Mouse (Mus musculus) liver, embryonic 14.5 days (tissue): ENCODE measurements around the gene Hk1. TPM values are rescaled to one million over a fixed set of nuclear protein-coding genes. Genes with fewer than 3 reads are reported as not detected.
A peak's percentile ranks its signal among the peaks of the same experiment; 100 is the strongest.

Experiments used
- ATAC-seq: fragments of 200-750 bp; cut with Nextera tagmentation; 2 replicates; pipeline ENCODE4 v1.8.0; 2017; ENCODE audit warnings: moderate number of reproducible peaks, mild to moderate bottlenecking, moderate library complexity; ENCODE audit not compliant: insufficient read depth
- DNase-seq, 3 experiments: peaks; one replicate each; pipeline ENCODE4 v3.0.0-alpha.2; 2012 to 2013; ENCODE audit warnings: low read depth in 3 of 3, low spot score in 3 of 3
- H3K27ac ChIP-seq: fragments of 300-500 bp; sonication (generic); 2 replicates; pipeline ENCODE4 v1.5.1; 2014; ENCODE audit warnings: moderate library complexity, mild to moderate bottlenecking, control low read depth, inconsistent platforms
- H3K27me3 ChIP-seq: fragments of 300-500 bp; sonication (generic); 2 replicates; pipeline ENCODE4 v1.6.1; 2014; ENCODE audit warnings: mild to moderate bottlenecking, low read length, moderate library complexity; ENCODE audit not compliant: control insufficient read depth, insufficient read depth
- H3K36me3 ChIP-seq: fragments of 300-500 bp; sonication (generic); replicated peaks from 2 replicates; pipeline ENCODE4 v1.6.1; 2014; ENCODE audit warnings: low read depth; ENCODE audit not compliant: control insufficient read depth, insufficient read depth
- H3K4me1 ChIP-seq, 2 experiments: fragments of 200-500 bp in 1 of 2; fragments of 300-500 bp in 1 of 2; sonication (generic) in 1 of 2; replicated peaks; 2 replicates each; pipeline ENCODE4 v1.6.1; 2012 to 2014; ENCODE audit warnings: antibody characterized with exemption in 1 of 2, inconsistent platforms in 1 of 2, low read length in 1 of 2; ENCODE audit not compliant: control insufficient read depth in 2 of 2, insufficient read depth in 2 of 2
- H3K4me2 ChIP-seq: fragments of 300-500 bp; sonication (generic); 2 replicates; pipeline ENCODE4 v1.6.1; 2014; ENCODE audit warnings: low read depth, mild to moderate bottlenecking, control low read depth, moderate library complexity
- H3K4me3 ChIP-seq, 2 experiments: fragments of 200-500 bp in 1 of 2; fragments of 300-500 bp in 1 of 2; sonication (generic) in 1 of 2; 2 replicates each; pipeline ENCODE4 v1.5.1; 2012 to 2014; ENCODE audit warnings: low read depth in 2 of 2, low read length in 2 of 2, mild to moderate bottlenecking in 2 of 2, control low read depth in 1 of 2, inconsistent platforms in 1 of 2, moderate library complexity in 1 of 2; ENCODE audit not compliant: insufficient read depth in 1 of 2
- H3K9ac ChIP-seq: fragments of 300-500 bp; sonication (generic); replicated peaks from 2 replicates; pipeline ENCODE4 v1.6.1; 2014; ENCODE audit warnings: mild to moderate bottlenecking, control low read depth, moderate library complexity
- H3K9me3 ChIP-seq: fragments of 300-500 bp; sonication (generic); 2 replicates; pipeline ENCODE4 v1.6.1; 2016; ENCODE audit warnings: low read length, mixed read lengths; ENCODE audit not compliant: control insufficient read depth
- CTCF ChIP-seq: IDR thresholded peaks from 2 replicates; pipeline ENCODE4 v1.5.1; 2016; ENCODE audit warnings: antibody characterized with exemption, low read depth, control low read depth
- EP300 ChIP-seq: IDR thresholded peaks from 2 replicates; pipeline ENCODE4 v1.6.1; 2016; ENCODE audit warnings: antibody characterized with exemption, low read depth
- WGBS: fragments of 180-500 bp; shearing (Covaris S2); extraction: QIAGEN DNeasy Blood & Tissue Kit; methylation state at CpG from one replicate; pipeline ENCODE4 v1.1.7; 2014; ENCODE audit not compliant: insufficient replicate concordance; 5-methylcytosine and 5-hydroxymethylcytosine counted together
- polyA plus RNA-seq, 2 experiments: library from polyadenylated mRNA; depleted of rRNA in 1 of 2; stranded (reverse) in 1 of 2; unstranded in 1 of 2; fragments of >200 nt; fragmentation: Nextera tagmentation in 1 of 2; extraction: Ambion mirVana in 1 of 2; gene quantifications; 2 replicates each; pipeline versions ENCODE4 v1.2.1 to v1.2.3; 2012 to 2014

The Hk1 gene
- polyA plus RNA-seq, 2 experiments = 54.2 to 56.1 TPM

DNA sequence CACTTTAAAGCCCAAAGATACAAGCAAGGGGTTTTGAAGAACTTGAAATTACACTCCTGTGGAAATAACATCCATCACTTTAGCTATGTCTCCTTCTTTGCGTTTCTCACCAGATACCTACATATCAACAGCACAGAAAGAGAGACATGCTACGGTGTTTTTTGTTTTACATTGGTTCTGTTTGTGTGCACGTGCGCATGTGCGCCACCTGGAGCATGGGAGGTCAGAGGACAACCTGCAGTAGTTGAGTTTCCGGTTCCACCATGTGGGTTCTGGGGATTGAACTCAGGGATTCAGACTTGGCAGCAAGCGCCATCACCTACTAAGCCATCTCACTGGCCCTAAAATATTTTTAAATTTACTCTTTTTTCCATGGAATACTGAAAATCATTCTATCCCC, 20.9 kb downstream of the Hk1 start:
- H3K4me3 ChIP-seq = no peak overlapping the region
- H3K9ac ChIP-seq = no peak overlapping the region
- WGBS = 69% methylated on average over 7 of the region's 7 CpGs
- no peaks in the 10 kb centered on the region for H3K9me3 ChIP-seq
- no peaks in the 10 kb centered on the region for H3K36me3 ChIP-seq
- no peaks in the 10 kb centered on the region; a peak in 1 of 4 replicates for H3K4me1 ChIP-seq
- H3K27me3 ChIP-seq = no peaks in the 10 kb centered on the region
- ATAC-seq = no peak
- H3K4me2 ChIP-seq = no peak overlapping the region
- TF ChIP-seq CTCF (peak; percentile 76), EP300 (no peak)
- DNase-seq = no peak
- no peak overlapping the region for H3K27ac ChIP-seq

DNA sequence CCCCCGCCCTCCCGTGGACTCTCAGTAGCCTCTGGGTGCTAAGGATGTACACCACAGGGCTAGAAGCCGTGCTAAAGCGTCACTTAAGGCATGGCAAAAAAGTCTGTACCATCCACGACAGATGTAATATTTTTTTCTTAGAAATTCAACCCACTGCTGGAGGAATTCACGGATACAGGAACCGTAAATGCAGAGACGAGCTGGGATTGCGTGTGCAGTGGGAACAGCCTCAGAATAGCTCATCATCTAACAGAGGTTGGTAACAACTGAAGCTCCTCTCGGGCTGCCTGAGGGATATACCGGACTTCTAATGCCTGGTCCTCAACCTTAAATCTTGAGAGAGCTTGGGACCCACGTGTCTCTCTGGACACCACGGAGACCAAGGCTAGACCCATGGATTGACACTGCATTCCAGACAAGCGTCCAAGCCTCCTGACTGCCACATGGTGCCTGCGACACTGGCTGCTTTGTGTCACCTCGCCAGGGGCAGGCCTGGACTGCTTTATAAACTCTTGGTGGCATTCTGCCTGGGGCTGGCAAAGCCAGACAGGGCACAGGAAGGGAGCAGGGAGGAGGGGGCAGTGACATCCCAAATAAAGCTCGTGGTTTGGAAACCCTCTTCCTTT, 23.5 kb downstream of the Hk1 start:
- H3K27me3 ChIP-seq = no peaks in the 10 kb centered on the region
- no peak overlapping the region for H3K4me2 ChIP-seq
- TF ChIP-seq CTCF (no peak), EP300 (no peak)
- no peak overlapping the region for H3K27ac ChIP-seq
- H3K9me3 ChIP-seq = no peaks in the 10 kb centered on the region
- no peak for DNase-seq
- no peaks in the 10 kb centered on the region; a peak in 1 of 4 replicates for H3K4me1 ChIP-seq
- no peak for ATAC-seq
- H3K9ac ChIP-seq = no peak overlapping the region
- no peaks in the 10 kb centered on the region for H3K36me3 ChIP-seq
- 74% methylated on average over 17 of the region's 17 CpGs for WGBS
- H3K4me3 ChIP-seq = no peak overlapping the region

DNA sequence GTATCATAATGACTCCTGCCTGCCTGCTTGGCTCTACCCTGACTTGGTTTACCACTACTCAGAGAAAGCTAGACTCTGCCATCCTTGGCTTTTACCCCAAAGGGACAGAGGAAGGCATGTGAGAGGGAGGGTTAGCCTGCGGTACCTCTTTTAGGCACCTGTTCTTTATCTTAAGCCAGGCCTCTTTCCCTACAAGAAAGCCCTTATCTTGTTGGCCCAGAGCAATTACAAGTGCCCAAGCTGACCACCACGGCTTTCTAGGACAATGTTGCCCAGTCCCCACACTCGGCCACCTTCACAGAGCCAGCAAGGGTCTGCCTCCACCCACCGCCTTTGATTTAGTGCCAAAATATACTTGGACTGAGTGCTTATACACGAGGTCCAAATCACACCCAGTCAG, 34.6 kb downstream of the Hk1 start:
- no peak for ATAC-seq
- H3K27ac ChIP-seq = peak overlapping the region; percentile 91

DNA sequence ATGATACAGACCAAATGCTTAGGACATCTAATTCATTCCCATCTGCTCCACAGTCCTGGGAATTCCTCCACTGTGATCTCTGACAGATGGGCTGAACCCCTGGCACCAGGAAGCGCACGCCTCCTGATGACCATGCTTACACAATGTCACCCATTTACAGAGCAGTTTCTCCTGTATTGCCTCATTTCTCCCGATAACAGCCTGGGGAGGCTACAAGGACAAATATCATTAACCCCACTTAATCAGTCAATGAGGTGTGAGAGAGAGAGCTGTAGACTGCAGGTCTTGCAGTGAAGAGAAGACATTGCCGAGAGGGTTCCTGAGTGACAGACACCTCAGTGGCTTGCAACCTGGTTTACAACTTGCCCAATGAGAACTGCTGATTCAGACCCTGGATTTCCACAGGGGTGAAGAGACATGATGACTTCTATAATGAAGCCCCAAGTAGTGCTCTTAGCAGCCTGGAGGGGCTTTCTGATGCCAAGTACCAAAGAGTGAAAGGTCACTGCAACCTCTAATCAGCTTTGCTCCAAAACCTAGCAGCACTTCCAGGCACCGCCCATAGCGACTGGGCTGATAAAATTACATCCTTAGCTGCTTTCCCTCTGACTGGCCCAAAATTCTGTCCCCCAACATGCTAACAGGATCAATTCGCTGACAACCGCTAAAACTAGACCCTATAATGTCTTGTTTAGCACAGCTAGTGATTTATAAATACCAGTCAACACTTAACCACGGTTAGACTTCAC, 35.5 kb downstream of the Hk1 start:
- Histone ChIP-seq H3K36me3 (no peaks in the 10 kb centered on the region), H3K4me2 (peak overlapping the region; percentile 98), H3K4me3 (no peak overlapping the region; a peak in 1 of 4 replicates), H3K4me1 (peaks cover 28 to 36% of the 10 kb centered on the region in 2 experiments), H3K27me3 (no peaks in the 10 kb centered on the region), H3K9me3 (no peaks in the 10 kb centered on the region), H3K27ac (peak overlapping the region; percentile 91), H3K9ac (peak overlapping the region; percentile 46; the same call in 1 of the 2 replicates)
- peak; percentile 18; the same call in 1 of the 2 replicates for TF ChIP-seq EP300
- TF ChIP-seq CTCF = no peak
- DNase-seq (no peak), ATAC-seq (no peak)
- WGBS = 44% methylated on average over 9 of the region's 9 CpGs

More for the DNA sequence above, 34.6 kb downstream of the Hk1 start:
- Histone ChIP-seq H3K4me1 (peaks cover 28 to 37% of the 10 kb centered on the region in 2 experiments), H3K27me3 (no peaks in the 10 kb centered on the region), H3K9me3 (no peaks in the 10 kb centered on the region), H3K4me2 (peak overlapping the region; percentile 98), H3K36me3 (no peaks in the 10 kb centered on the region), H3K9ac (peak overlapping the region; percentile 31; the same call in 1 of the 2 replicates), H3K4me3 (no peak overlapping the region)
- TF ChIP-seq EP300 = peak; percentile 81
- TF ChIP-seq CTCF = no peak
- WGBS = 31% methylated on average over 5 of the region's 5 CpGs
- DNase-seq = peak in 1 of 3 experiments; percentile 67

DNA sequence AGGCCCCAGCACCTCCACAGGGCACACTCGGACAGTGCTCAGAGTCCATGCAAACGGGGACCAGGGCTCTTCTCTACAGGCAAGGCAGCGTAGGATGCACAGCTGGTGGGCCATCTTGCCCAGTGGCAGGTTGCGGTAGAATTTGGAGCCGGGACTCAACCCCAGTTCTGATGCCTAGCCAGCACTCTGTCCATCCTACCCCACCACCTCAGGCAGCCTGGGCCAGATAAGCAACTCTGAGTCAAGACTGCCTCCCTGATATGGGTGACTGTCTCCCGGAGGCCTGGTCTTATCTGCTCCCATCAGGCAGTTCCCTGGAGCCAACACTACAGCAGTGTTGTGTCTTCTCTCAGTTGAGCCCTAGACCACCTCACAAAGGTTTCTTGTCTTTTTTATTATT, 37.2 kb downstream of the Hk1 start:
- Histone ChIP-seq H3K9me3 (no peaks in the 10 kb centered on the region), H3K27me3 (no peaks in the 10 kb centered on the region), H3K4me2 (peak overlapping the region; percentile 98), H3K36me3 (peaks cover 3% of the 10 kb centered on the region; the same call in 1 of the 2 replicates), H3K4me3 (peak overlapping the region; percentile 78 to 79), H3K27ac (peak overlapping the region; percentile 91), H3K9ac (peak overlapping the region; percentile 98), H3K4me1 (peaks cover 44 to 52% of the 10 kb centered on the region in 2 experiments)
- peak; percentile 81 to 88 (median 84) for DNase-seq
- WGBS = 25% methylated on average over 6 of the region's 6 CpGs
- peak; percentile 36; the same call in 1 of the 2 replicates for TF ChIP-seq CTCF
- peak; percentile 94 for TF ChIP-seq EP300
- ATAC-seq = peak; percentile 71
